ENCODE assay signal across 21 mouse cellular contexts in genomic region chr4:34566226-34566625, GRCm38 (mm10).
"Had no signal": no experiment of that assay in that cellular context is flagged by ENCODE, and none has a peak within 500 bp of the region (broad histone marks: within the 10 kb centered on the region; RNA-seq: fewer than 3 reads in every experiment).

No protein-coding gene starts in this region.

- H3K9me3 ChIP-seq: liver, embryonic 12.5 days; liver, embryonic 15.5 days; lung, embryonic 15.5 days; megakaryocyte, embryonic 14.5 days; midbrain, embryonic 10.5 days; midbrain, embryonic 13.5 days; neural tube, embryonic 13.5 days had no signal

- DNase-seq: kidney, adult 18-20 months; kidney, postnatal 14 days; layer of hippocampus, adult 9-11 months; lung, adult 18-20 months; lung, postnatal 10 days; lung, postnatal 36 days; retina, postnatal 1 day; thymus, adult 2 months; thymus, postnatal 14 days; thymus, postnatal 4 days had no signal

- H3K27me3 ChIP-seq: liver, embryonic 12.5 days; liver, embryonic 15.5 days; lung, embryonic 15.5 days; megakaryocyte, embryonic 14.5 days; midbrain, embryonic 13.5 days; neural tube, embryonic 13.5 days had no signal

- H3K4me1 ChIP-seq: liver, embryonic 15.5 days; lung, embryonic 15.5 days; midbrain, embryonic 10.5 days; midbrain, embryonic 13.5 days; neural tube, embryonic 13.5 days had no signal

- H3K4me3 ChIP-seq: layer of hippocampus, adult 2 months; liver, embryonic 12.5 days; liver, embryonic 15.5 days; lung, embryonic 15.5 days; megakaryocyte, embryonic 14.5 days; midbrain, embryonic 10.5 days; midbrain, embryonic 13.5 days; myocyte; neural tube, embryonic 13.5 days had no signal

- H3K27ac ChIP-seq: layer of hippocampus, adult 2 months; liver, embryonic 12.5 days; liver, embryonic 15.5 days; lung, embryonic 15.5 days; midbrain, embryonic 10.5 days; midbrain, embryonic 13.5 days; neural tube, embryonic 13.5 days; stomach, postnatal 0 days had no signal

- H3K9ac ChIP-seq: liver, embryonic 12.5 days; liver, embryonic 15.5 days; lung, embryonic 15.5 days; midbrain, embryonic 13.5 days; neural tube, embryonic 13.5 days had no signal

- ATAC-seq: liver, embryonic 12.5 days; midbrain, embryonic 13.5 days; midbrain, embryonic 16.5 days had no signal
